Mouse (Mus musculus) hematopoietic stem cell, adult 5-6 weeks (primary cell): ENCODE results near the gene Ccno. TPM values are rescaled to one million over a fixed set of nuclear protein-coding genes. Genes with fewer than 3 reads are reported as not detected.

Experiments used
- ATAC-seq, 2 experiments: fragments of 125-278 bp in 1 of 2; replicated peaks in 1 of 2; 2 replicates each; pipeline ENCODE4 v1.8.0; 2016 to 2017; ENCODE audit warnings: inconsistent platforms in 2 of 2, mild to moderate bottlenecking in 2 of 2, moderate number of reproducible peaks in 2 of 2, low read depth in 1 of 2, moderate TSS enrichment in 1 of 2; ENCODE audit not compliant: low FRiP score in 2 of 2, poor library complexity in 2 of 2, severe bottlenecking in 2 of 2, insufficient read depth in 1 of 2, low TSS enrichment in 1 of 2
- total RNA-seq: library from RNA; stranded (forward); fragments of 172-1452, 232-1000 nt; gene quantifications from 2 replicates; pipeline ENCODE4 v1.2.3, GENCODE M21; 2017

Ccno gene
- total RNA-seq, 1 experiment from 2014 or later: 1.3 TPM

DNA sequence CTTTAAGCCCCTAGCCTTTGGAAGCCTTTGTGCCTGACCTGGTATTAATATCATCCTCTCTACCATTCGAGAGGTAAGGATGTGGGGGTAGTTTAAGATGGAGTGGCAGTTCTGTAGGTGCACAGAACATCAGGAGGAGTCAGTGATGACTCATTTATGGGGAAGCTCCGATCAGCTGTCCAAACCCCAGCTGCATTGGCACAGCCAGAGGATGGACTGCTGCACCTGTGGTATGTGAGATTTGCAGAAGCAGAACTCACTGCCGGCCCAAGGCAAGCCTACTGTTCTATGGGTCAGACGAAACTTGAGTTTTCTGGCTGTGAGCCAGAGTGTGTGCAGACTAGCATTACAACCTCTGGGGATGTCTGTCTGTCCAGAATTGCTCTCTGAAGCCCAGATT, 8.8 kb downstream of the Ccno start:
- ATAC-seq: no peak

DNA sequence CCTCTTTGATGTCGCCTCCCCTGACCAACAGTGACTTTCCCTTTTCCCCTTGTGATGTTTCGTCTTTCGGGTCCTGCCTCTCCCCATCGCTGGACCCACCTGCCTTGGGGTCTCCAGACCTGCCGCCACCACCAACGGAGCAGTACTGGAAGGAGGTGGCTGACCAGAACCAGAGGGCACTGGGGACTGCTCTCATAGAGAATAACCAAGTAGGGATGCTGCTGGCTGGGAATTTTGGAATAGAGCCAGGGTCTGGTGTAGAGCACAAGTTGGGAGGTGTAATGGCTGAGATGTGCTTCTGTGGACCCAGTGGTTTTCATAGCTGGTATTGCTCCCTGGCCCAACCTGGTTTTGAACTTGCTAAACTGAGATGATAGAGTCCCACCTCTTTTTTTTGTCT, 9.8 kb downstream of the Ccno start:
- ATAC-seq: no peak

GRCm38 (mm10) chr13:112998427-112999201, 11.0 kb downstream of the Ccno start:
- peak; percentile 42 to 65 for ATAC-seq

DNA sequence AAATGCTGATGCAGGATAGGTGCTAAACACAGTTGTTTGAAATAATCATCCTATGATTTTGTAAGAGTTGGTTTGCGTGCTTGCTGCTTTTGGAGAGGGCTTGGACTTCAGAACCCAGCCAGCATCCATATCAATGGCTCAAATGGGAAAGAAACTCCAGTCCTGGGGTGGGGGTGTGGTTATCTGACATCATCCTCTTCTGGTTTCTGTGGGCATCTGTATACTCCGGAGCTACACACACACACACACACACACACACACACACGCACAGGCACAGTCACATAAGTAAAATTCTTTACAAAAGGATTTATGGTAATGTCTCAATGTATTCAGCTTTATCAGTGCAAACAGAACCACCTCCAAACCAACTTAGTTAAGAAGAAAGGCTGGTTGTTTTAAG, 12.5 kb downstream of the Ccno start:
- no peak for ATAC-seq

DNA sequence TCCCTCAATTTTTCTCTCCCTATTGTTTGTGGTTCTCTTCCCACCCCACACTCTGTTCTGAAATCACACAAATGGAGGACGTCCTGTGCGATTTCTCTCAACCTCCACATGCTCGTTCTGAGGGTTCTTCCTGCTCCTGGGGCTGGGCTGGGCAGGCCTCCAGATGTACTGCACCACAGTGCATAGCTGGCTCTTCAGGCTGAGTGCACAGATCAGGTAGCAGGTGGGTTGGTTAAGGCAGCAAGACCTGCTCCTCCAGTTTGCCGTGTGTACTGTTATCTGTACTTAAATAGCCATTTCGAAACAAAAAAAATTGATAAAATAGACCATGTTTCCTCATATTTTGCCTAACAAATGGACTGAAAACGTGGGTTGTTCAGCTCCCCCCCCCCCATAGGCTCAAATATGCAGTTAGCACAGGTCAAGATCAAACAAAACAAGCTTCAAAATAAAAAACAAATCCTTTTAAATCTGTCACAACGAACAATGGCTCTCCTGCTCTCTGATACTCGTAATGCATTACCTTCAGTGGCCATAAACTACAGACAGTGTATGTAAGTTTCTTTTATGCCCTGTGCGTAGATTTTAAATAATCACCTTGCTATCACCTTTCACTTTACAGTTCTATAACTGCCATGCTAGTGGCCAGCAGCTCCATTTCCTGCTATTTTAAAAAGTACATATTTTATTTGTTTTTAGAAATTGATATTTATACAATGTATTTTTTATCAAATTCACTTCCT, 13.1 kb downstream of the Ccno start:
- no peak for ATAC-seq

GRCm38 (mm10) chr13:113012683-113013082, 25.1 kb downstream of the Ccno start:
- no peak for ATAC-seq

DNA sequence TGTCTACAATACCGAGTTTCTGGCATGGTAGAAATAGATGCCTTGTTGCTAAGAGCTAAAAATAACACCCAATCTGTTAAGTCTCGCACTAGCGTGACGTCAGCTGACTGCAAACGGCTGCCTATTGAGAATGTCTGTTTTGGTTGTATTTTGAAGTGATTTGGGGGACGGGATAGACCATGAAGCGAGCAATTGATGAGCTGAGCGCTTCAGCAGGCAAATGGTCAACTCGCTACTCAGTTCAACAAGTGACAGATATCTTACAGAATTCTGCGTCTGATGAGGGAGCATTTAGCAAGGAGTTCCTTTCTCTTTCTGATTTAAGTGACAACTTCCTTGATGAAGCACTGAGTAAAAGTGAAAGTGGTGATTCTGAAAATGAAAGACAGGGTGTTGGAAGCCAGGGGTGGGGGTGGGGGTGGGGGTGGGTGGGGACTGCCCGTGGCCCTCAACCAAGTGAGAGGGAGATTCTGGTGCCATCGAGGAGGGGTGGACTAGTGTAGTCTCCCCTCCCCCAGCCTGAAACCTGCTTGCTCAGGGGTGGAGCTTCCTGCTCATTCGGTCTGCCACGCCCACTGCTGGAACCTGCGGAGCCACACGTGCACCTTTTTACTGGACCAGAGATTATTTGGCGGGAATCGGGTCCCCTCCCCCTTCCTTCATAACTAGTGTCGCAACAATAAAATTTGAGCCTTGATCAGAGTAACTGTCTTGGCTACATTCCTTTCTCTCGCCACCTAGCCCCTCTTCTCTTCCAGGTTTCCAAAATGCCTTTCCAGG, 25.8 kb downstream of the Ccno start:
- ATAC-seq: peak; percentile 75 to 80

- 0 out of 4 replicates have a peak, but pooled peaks of 1 of the 2 experiments have one; percentile 17 for ATAC-seq
These were observed 33.9 kb downstream of the Ccno start for GRCm38 (mm10) chr13:113021521-113021920.

DNA sequence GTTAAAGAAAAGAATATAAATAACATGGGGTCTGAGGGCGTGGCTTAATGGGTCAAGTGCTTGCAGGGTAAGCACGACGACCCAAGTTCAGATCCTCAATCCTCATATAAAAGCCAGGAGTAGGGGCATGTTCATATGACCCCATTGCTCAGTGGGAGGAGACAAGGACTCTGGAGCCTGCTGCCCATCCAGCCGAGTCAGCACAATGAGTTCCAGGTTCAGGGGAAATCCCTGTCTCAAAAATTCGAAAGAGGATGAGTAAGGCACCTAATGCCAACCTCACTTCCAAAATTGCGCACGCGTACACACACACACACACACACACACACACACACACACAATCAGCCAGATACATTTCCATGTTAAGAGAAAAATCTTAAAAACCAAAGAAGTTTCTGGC, 34.9 kb downstream of the Ccno start:
- no peak for ATAC-seq

GRCm38 (mm10) chr13:113023274-113024143, 35.9 kb downstream of the Ccno start:
- ATAC-seq: peak; percentile 21 to 32; a peak in 2 of 4 replicates

- ATAC-seq: no peak
These were observed 43.7 kb downstream of the Ccno start for GRCm38 (mm10) chr13:113031351-113031750.

DNA sequence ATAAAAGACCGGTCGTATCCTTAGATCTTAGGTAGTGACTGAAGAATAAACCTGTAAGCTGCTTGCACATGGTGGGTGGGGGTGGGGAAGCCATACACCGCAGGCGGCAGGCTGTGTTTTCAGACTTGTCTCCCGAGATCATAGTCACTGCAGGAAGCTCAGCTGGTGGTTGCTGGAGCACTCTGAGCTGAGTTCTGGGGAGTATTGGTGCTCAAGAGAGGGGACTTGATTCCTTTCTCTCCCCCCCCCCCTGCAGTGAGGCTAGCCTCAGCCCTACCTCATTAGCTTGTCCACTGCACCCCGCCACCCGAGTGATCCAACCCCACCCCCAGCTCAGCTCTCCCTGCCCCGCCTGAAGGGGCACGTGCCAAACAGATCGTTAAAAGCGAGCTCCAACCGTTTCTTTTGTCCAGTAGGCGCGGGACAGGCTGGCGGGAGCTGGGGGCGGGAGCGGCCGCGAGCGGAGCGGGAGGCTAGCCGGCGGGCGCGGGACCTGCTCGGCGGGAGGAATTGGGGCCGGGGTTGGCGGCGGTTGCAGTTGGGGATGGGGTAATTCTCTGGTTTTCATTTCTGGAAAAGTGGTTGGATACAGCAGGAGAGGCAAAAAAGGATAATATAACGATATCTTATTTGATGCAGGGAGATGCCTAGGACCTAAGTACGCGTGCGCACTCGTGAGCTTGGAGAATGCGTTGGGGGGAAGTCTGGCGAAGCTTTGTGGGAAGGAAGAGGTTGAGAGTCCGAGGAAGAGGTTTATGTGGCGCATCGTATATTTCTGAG, 44.4 kb downstream of the Ccno start:
- ATAC-seq: 0 out of 4 replicates have a peak, but pooled peaks of 1 of the 2 experiments have one; percentile 10

DNA sequence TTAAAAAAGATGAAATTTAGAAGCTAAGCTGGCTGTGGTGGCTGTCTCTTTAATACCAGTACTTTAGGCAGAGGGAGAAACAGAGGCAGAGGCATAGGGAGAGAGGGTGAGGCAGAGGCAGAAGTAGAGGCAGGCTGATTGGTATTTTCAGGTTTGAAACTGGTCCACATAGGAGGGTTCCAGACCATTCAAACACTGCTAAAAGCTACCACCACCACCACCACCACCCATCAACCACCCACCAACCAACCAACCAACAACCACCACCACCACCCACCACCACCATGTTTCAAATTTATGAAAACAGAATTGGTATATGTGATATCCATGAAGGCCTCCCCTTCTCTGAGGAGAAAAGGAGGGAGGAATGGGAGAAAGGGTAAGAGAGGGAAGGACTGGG, 45.2 kb downstream of the Ccno start:
- no peak for ATAC-seq

DNA sequence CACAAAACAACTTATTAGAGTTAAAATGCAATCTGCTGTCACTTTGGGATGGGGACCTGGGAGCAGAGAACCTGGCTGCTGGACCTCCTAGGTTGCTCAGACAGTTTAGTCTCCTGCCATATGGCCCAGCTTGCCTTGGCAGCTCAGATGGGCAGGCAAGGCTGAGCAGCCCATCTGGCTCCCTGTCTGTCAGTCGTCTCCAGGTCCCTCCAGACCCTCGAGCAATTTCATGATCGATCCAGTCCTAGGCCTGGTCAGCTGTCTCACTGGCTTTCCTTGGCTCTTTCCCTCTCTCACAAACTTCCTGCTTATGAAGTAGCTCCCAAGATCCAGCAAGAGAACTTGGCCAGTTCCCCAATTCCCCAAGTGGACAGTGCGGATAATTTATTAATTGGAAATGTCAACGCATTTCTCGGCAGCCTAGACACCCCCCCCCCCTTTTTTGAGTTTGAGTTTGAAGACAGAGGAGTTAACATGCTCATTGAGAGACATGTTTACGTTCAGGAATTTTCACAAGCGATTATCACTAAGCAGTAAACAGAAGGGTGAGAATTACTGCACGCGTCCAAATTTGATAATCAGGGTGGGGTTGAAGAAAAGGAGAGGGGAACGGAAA, 46.8 kb downstream of the Ccno start:
- no peak for ATAC-seq

GRCm38 (mm10) chr13:113034950-113035421, 47.4 kb downstream of the Ccno start, which contains the start of gene Cdc20b:
Cdc20b (plus strand) TSS chr13:113035111.
- ATAC-seq: peak; percentile 33 to 47; a peak in 3 of 4 replicates

DNA sequence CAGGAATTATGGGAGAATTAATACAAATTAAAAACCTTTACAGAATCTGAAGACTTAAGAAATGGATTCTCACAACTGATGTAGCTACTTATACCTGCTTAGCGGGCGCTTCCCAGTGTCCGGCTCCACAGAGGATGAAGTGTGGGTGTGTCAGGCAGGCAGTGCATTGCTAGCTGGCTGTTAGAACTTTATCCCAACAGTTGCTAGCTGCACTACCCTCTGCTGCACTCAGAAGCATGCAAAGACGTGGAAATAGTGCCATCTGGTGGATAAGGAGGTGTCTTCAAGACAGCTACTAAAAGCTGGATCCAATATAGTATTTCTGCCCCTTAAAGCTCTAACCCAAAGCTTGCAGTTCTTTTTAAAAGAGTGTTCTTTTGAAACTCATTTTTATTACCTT, 48.2 kb downstream of the Ccno start:
- peak; percentile 80 to 85 for ATAC-seq
